In the genomic region with DNA sequence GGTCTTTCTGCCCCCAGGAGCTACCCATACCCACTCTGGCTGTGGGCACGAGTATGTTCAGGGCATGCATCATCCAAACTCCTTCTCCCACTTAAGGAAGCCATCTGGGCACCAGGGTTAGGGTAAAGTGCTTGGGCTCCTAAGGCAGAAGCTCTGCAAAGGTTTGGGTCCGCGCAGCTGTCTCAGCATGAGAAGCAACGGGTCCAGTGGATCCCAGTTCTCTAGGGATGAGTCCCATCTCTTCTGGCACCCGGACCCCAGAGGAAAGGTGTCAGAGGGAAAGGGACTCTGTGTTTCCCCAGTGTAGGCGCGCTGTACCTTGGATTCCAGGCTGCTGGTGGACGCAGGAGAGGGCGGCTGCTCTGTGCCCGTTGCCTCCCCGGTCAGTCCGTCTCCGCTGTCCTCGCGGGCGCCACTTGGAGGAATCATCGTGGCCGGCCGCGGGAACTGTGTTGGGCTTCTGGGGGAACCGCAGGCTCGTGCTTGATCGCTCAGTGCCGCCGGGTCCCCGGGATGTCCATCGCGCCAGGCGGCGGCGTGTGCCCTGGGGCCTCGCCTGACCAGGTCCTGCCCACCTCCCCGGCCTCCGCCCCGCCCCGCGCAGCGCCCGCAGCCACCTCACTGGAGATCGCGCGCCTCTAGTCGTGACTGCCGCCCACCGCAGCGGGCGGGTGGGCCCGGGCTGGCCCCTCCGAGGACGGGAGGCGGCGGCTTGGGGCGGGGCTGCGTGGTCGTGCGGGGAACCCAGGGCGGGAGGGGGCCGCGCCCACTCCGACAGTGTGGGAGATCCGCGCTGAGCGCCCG, we compare ENCODE assay signal across 9 mouse cellular contexts. TPM values are rescaled to one million over a fixed set of nuclear protein-coding genes. Genes with fewer than 3 reads are reported as not detected.
DNase-seq lines count a peak whose midpoint lies in the region; TF ChIP-seq lines count a peak whose summit lies in the region.
"Had no signal": no experiment of that assay in that cellular context is flagged by ENCODE, and none has a peak within 500 bp of the region (broad histone marks: within the 10 kb centered on the region; RNA-seq: fewer than 3 reads in every experiment).

TSS of gene Stac (minus strand) at position 669 of the 804 bp plus-strand sequence.

- TF ChIP-seq CTCF in gastrocnemius, adult 2 months (IDR thresholded peaks at IDR 0.05), result no peak

- H3K27ac ChIP-seq in gastrocnemius, adult 2 months, result peak within 1 kb of the TSS; percentile 51
- peak within 1 kb of the TSS; percentile 71 for H3K27ac ChIP-seq in hindbrain, embryonic 10.5 days

- peaks cover 9% of the 10 kb centered on the region for H3K4me1 ChIP-seq in hindbrain, embryonic 10.5 days (replicated peaks)

- H3K27me3 ChIP-seq in hindbrain, embryonic 10.5 days (ENCODE audit: insufficient read depth, poor library complexity, severe bottlenecking), result peaks cover 37% of the 10 kb centered on the region

- DNase-seq in gastrocnemius, adult 2 months, result peak; percentile 25
- DNase-seq in gastrocnemius, adult 18-20 months (ENCODE audit: low spot score), result no peak
- peak; percentile 34 for DNase-seq in urinary bladder, adult 2 months (ENCODE audit: low spot score)
- DNase-seq in urinary bladder, postnatal 10 days (ENCODE audit: low spot score), result no peak
- peak; percentile 53 for DNase-seq in hindbrain, embryonic 10.5 days (ENCODE audit: low spot score)
- DNase-seq in mesoderm, embryonic 11.5 days (ENCODE audit: low read depth, low spot score), result peak; percentile 34
- DNase-seq in urinary bladder, postnatal 25 days (ENCODE audit: low spot score), result peak; percentile 9
- no peak for DNase-seq in B cell, adult 2 months

- H3K9me3 ChIP-seq in hindbrain, embryonic 10.5 days, result no peaks in the 10 kb centered on the region

- intact Hi-C loops in gastrocnemius, adult 2 months (cut with DNase I), result no loop called here

- H3K36me3 ChIP-seq in hindbrain, embryonic 10.5 days, result no peaks in the 10 kb centered on the region

- H3K4me3 ChIP-seq in gastrocnemius, adult 2 months, result peak within 1 kb of the TSS; percentile 66
- H3K4me3 ChIP-seq in hindbrain, embryonic 10.5 days, result peak within 1 kb of the TSS; percentile 69
- H3K4me3 ChIP-seq: erythroblast, embryonic 14.5 days had no signal

- 3% methylated on average over 64 of the region's 64 CpGs for WGBS in hindbrain, embryonic 10.5 days

RNA-seq across cellular contexts. Expression of gene Stac, which starts in this region (rescaled TPM):
- under 1 TPM; 0.13 to 0.45 TPM for total RNA-seq in gastrocnemius, adult 2 months (2021)
- under 1 TPM; 0.37 to 0.59 TPM for total RNA-seq in gastrocnemius, adult 18-20 months (2021)
- 39.2 and 48.5 TPM in 2 replicates for polyA plus RNA-seq in urinary bladder, adult 2 months (2012; rRNA removed)
- 0.14 and 0.33 TPM in 2 replicates for polyA plus RNA-seq in hindbrain, embryonic 10.5 days (2016; fragmentation: Nextera tagmentation; extraction: Ambion mirVana)
- polyA plus RNA-seq: erythroblast, embryonic 14.5 days had no signal

Comparison
In these comparisons a context has a peak if more than half of its experiments do, and no peak if none do; other contexts are left out.
1. RNA of gene Stac (polyA plus RNA-seq): 39.2 to 48.5 TPM in urinary bladder, adult 2 months; 0.14 to 0.33 TPM in hindbrain, embryonic 10.5 days; every median in the first group is over 10 times any median in the second.
2. DNase-seq: peak in urinary bladder, adult 2 months (single experiment), mesoderm, embryonic 11.5 days (single experiment) and urinary bladder, postnatal 25 days (single experiment); none in gastrocnemius, adult 18-20 months (single experiment), urinary bladder, postnatal 10 days (single experiment) and B cell, adult 2 months (0 of 2).
3. Peak in DNase-seq, H3K4me3 ChIP-seq and H3K27ac ChIP-seq in gastrocnemius, adult 2 months; RNA of the gene not detected or under 1 TPM.
4. Peak in DNase-seq, H3K4me3 ChIP-seq and H3K27ac ChIP-seq in hindbrain, embryonic 10.5 days; RNA of the gene not detected or under 1 TPM.